Comparison of ENCODE assay signal across 10 mouse cellular contexts in the genomic region with DNA sequence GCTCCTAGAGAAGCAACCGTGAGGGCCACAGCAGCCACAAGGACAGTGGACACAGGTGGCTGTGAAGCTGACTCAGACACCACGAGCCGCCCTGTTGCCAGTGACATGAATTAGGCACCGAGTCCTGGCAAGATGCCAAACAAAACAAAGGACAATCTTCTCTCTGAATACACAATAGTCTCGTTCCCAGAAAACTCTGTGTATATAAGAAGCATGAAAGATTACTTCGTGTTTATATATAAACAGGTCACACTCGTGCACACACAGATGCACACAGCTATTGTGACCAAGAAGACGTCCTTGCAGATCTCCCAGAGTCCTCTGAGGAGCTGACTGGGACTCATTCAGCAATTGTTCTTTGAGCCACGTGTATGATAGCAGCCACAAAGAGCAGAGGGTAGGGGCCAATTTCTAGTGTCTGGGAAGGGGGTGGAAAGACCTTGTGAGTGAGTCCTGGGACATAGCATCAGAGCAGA. TPM values are rescaled to one million over a fixed set of nuclear protein-coding genes. Genes with fewer than 3 reads are reported as not detected.
DNase-seq lines count a peak whose midpoint lies in the region; ATAC-seq lines count a peak whose summit lies in the region.
"Had no signal": no experiment of that assay in that cellular context is flagged by ENCODE, and none has a peak within 500 bp of the region (broad histone marks: within the 10 kb centered on the region; RNA-seq: fewer than 3 reads in every experiment).

No protein-coding gene starts in this region.

- H3K27ac ChIP-seq in midbrain, embryonic 11.5 days (ENCODE audit: low read depth, low read length): no peak overlapping the region
- no peak overlapping the region for H3K27ac ChIP-seq in midbrain, embryonic 10.5 days (replicated peaks)
- H3K27ac ChIP-seq: embryonic facial prominence, embryonic 12.5 days; macrophage had no signal

- 49% methylated on average over 9 of the region's 9 CpGs for WGBS in midbrain, embryonic 11.5 days
- 76% methylated on average over 9 of the region's 9 CpGs for WGBS in midbrain, embryonic 10.5 days

- peaks cover 3% of the 10 kb centered on the region; the same call in 1 of the 2 replicates for H3K4me1 ChIP-seq in midbrain, embryonic 11.5 days (ENCODE audit: control insufficient read depth, insufficient read depth, low read length)
- H3K4me1 ChIP-seq in midbrain, embryonic 10.5 days: peaks cover 8% of the 10 kb centered on the region
- H3K4me1 ChIP-seq: embryonic facial prominence, embryonic 12.5 days had no signal

- H3K4me2 ChIP-seq in midbrain, embryonic 11.5 days: no peak overlapping the region
- H3K4me2 ChIP-seq: embryonic facial prominence, embryonic 12.5 days had no signal

- ATAC-seq in midbrain, embryonic 11.5 days (ENCODE audit: low FRiP score): peak; percentile 50; the same call in 1 of the 2 replicates

- H3K4me3 ChIP-seq in midbrain, embryonic 11.5 days (ENCODE audit: low read depth, low read length): no peak overlapping the region
- H3K4me3 ChIP-seq in midbrain, embryonic 10.5 days: no peak overlapping the region
- H3K4me3 ChIP-seq: embryonic facial prominence, embryonic 12.5 days had no signal

- no peaks in the 10 kb centered on the region for H3K9me3 ChIP-seq in midbrain, embryonic 11.5 days (ENCODE audit: control insufficient read depth, low read length)
- no peaks in the 10 kb centered on the region for H3K9me3 ChIP-seq in midbrain, embryonic 10.5 days (replicated peaks)
- H3K9me3 ChIP-seq: embryonic facial prominence, embryonic 12.5 days had no signal

- no peaks in the 10 kb centered on the region for H3K36me3 ChIP-seq in midbrain, embryonic 11.5 days (ENCODE audit: control insufficient read depth, insufficient read depth, low read length)
- no peaks in the 10 kb centered on the region for H3K36me3 ChIP-seq in midbrain, embryonic 10.5 days
- H3K36me3 ChIP-seq: embryonic facial prominence, embryonic 12.5 days had no signal

- no peak overlapping the region for H3K9ac ChIP-seq in midbrain, embryonic 11.5 days (ENCODE audit: low read length)
- H3K9ac ChIP-seq: embryonic facial prominence, embryonic 12.5 days had no signal

- peak; percentile 43 to 48 for DNase-seq in cerebellum, postnatal 10 days
- DNase-seq in cerebellum, adult 9-10 months: no peak
- DNase-seq in midbrain, embryonic 11.5 days (ENCODE audit: low spot score, missing footprints): no peak
- DNase-seq in midbrain, embryonic 10.5 days (ENCODE audit: low spot score): no peak
- peak; percentile 84 for DNase-seq in lung, postnatal 10 days
- DNase-seq in thymus, postnatal 4 days: no peak
- no peak for DNase-seq in frontal cortex, postnatal 14 days (ENCODE audit: low spot score in 2 of 2)
- DNase-seq in layer of hippocampus, adult 18-20 months (ENCODE audit: low spot score in 2 of 2): no peak

- H3K27me3 ChIP-seq in midbrain, embryonic 11.5 days (ENCODE audit: control insufficient read depth, insufficient read depth, low read length): no peaks in the 10 kb centered on the region
- no peaks in the 10 kb centered on the region for H3K27me3 ChIP-seq in midbrain, embryonic 10.5 days (ENCODE audit: low read depth, poor library complexity, severe bottlenecking)
- H3K27me3 ChIP-seq: embryonic facial prominence, embryonic 12.5 days had no signal

RNA-seq across cellular contexts. Expression of a gene that starts 18.7 kb away (rescaled TPM):
- 1.2 and 1.3 TPM in 2 replicates for polyA plus RNA-seq in midbrain, embryonic 11.5 days (2014; fragmentation: Nextera tagmentation; extraction: Ambion mirVana)
- polyA plus RNA-seq in midbrain, embryonic 10.5 days (2016; fragmentation: Nextera tagmentation; extraction: Ambion mirVana): 1.8 and 2.7 TPM in 2 replicates
- total RNA-seq in layer of hippocampus, adult 18-20 months (2021): 100 to 1,000 TPM; 107 to 118 TPM

Comparison
In these comparisons a context has a peak if more than half of its experiments do, and no peak if none do; other contexts are left out.
1. DNase-seq: peak in cerebellum, postnatal 10 days (2 of 2) and lung, postnatal 10 days (single experiment); none in cerebellum, adult 9-10 months (single experiment), midbrain, embryonic 11.5 days (single experiment), midbrain, embryonic 10.5 days (single experiment), thymus, postnatal 4 days (single experiment), frontal cortex, postnatal 14 days (0 of 2) and layer of hippocampus, adult 18-20 months (0 of 2).